Mouse (Mus musculus) hindbrain, embryonic 12.5 days (tissue): ENCODE data around the gene Lsm2. TPM values are rescaled to one million over a fixed set of nuclear protein-coding genes. Genes with fewer than 3 reads are reported as not detected.
"Not testable (repeated sequence)": the region's sequence is repeated elsewhere in the genome, so short reads cannot be mapped to it uniquely, and the experiment has no call there.

Source experiments
- ATAC-seq: fragments of 200-750 bp; cut with Nextera tagmentation; 2 replicates; pipeline ENCODE4 v1.8.0; 2017; ENCODE audit warnings: moderate TSS enrichment; ENCODE audit not compliant: low FRiP score
- H3K27ac ChIP-seq: fragments of 300-500 bp; sonication (generic); 2 replicates; pipeline ENCODE4 v1.5.1; 2016; ENCODE audit warnings: mild to moderate bottlenecking
- H3K27me3 ChIP-seq: fragments of 300-500 bp; sonication (generic); 2 replicates; pipeline ENCODE4 v1.6.1; 2016; ENCODE audit warnings: mild to moderate bottlenecking
- H3K36me3 ChIP-seq: fragments of 300-500 bp; sonication (generic); 2 replicates; pipeline ENCODE4 v1.6.1; 2016; ENCODE audit warnings: mild to moderate bottlenecking
- H3K4me1 ChIP-seq: fragments of 300-500 bp; sonication (generic); 2 replicates; pipeline ENCODE4 v1.6.1; 2016
- H3K4me2 ChIP-seq: fragments of 300-500 bp; sonication (generic); replicated peaks from 2 replicates; pipeline ENCODE4 v1.6.1; 2016; ENCODE audit warnings: mild to moderate bottlenecking
- H3K4me3 ChIP-seq: fragments of 300-500 bp; sonication (generic); 2 replicates; pipeline ENCODE4 v1.5.1; 2016; ENCODE audit warnings: mild to moderate bottlenecking
- H3K9ac ChIP-seq: fragments of 300-500 bp; sonication (generic); 2 replicates; pipeline ENCODE4 v1.6.1; 2016; ENCODE audit warnings: mild to moderate bottlenecking, moderate library complexity
- H3K9me3 ChIP-seq: fragments of 300-500 bp; sonication (generic); replicated peaks from 2 replicates; pipeline ENCODE4 v1.6.1; 2016; ENCODE audit warnings: mild to moderate bottlenecking
- WGBS: fragments of 180-500 bp; shearing (Covaris S2); methylation state at CpG from one replicate; pipeline ENCODE4 v1.1.7; 2016; 5-methylcytosine and 5-hydroxymethylcytosine counted together
- polyA plus RNA-seq: library from polyadenylated mRNA; unstranded; fragments of >200 nt; fragmentation: Nextera tagmentation; extraction: Ambion mirVana; gene quantifications from 2 replicates; pipeline ENCODE4 v1.2.1, GENCODE M21; 2016

The Lsm2 gene
- polyA plus RNA-seq, 1 experiment from 2014 or later = 158 TPM

GRCm38 (mm10) chr17:34959130-34959778, 22.4 kb upstream of the Lsm2 start, which contains the start of gene Hspa1b:
Gene Hspa1b (minus strand): TSS chr17:34959238.
- H3K4me3 ChIP-seq = peak within 1 kb of the TSS; percentile 45
- ATAC-seq = peak; percentile 92
- not testable (repeated sequence) for H3K9me3 ChIP-seq, H3K4me1 ChIP-seq, H3K36me3 ChIP-seq
- peaks cover 51% of the 10 kb centered on the region for H3K27me3 ChIP-seq
- peak within 1 kb of the TSS; percentile 77 for H3K4me2 ChIP-seq
- 0 out of 2 replicates have a peak within 1 kb of the TSS, but pooled peaks have one; percentile 59 for H3K9ac ChIP-seq
- peak within 1 kb of the TSS; percentile 78 for H3K27ac ChIP-seq
- WGBS = under 1% methylated on average over 32 of the region's 32 CpGs

- Histone ChIP-seq H3K27ac (0 out of 2 replicates have a peak overlapping the region, but pooled peaks have one; percentile 4), H3K27me3 (peaks cover 54% of the 10 kb centered on the region), H3K9ac (no peak overlapping the region), H3K4me3 (peak overlapping the region; percentile 45), H3K4me2 (peak overlapping the region; percentile 77), H3K9me3 (no peaks in the 10 kb centered on the region), H3K36me3 (no peaks in the 10 kb centered on the region), H3K4me1 (peaks cover 9% of the 10 kb centered on the region; the same call in 1 of the 2 replicates)
- no peak for ATAC-seq
- WGBS = 12% methylated on average over 12 of the region's 12 CpGs
Observed at GRCm38 (mm10) chr17:34959881-34960515, 21.7 kb upstream of the Lsm2 start.

- no peaks in the 10 kb centered on the region for H3K36me3 ChIP-seq
- H3K9ac ChIP-seq = no peak overlapping the region
- H3K4me1 ChIP-seq = peaks cover 9% of the 10 kb centered on the region; the same call in 1 of the 2 replicates
- H3K27me3 ChIP-seq = peaks cover 45% of the 10 kb centered on the region
- no peaks in the 10 kb centered on the region for H3K9me3 ChIP-seq
- no peak overlapping the region for H3K4me3 ChIP-seq
- H3K4me2 ChIP-seq = no peak overlapping the region
- H3K27ac ChIP-seq = no peak overlapping the region
- no peak for ATAC-seq
Observed at GRCm38 (mm10) chr17:34960702-34961493, 20.8 kb upstream of the Lsm2 start.

- no peak for ATAC-seq
- 23% methylated on average over 3 of the region's 3 CpGs for WGBS
- Histone ChIP-seq H3K4me3 (no peak overlapping the region), H3K9me3 (no peaks in the 10 kb centered on the region), H3K4me1 (peaks cover 9% of the 10 kb centered on the region; the same call in 1 of the 2 replicates), H3K4me2 (no peak overlapping the region), H3K36me3 (no peaks in the 10 kb centered on the region), H3K9ac (no peak overlapping the region), H3K27me3 (peaks cover 37% of the 10 kb centered on the region), H3K27ac (no peak overlapping the region)
Observed at GRCm38 (mm10) chr17:34962125-34962524, 19.5 kb upstream of the Lsm2 start.

- no peak for ATAC-seq
- Histone ChIP-seq H3K9me3 (no peaks in the 10 kb centered on the region), H3K9ac (no peak overlapping the region), H3K4me1 (peaks cover 9% of the 10 kb centered on the region; the same call in 1 of the 2 replicates), H3K27me3 (peaks cover 44% of the 10 kb centered on the region), H3K4me3 (no peak overlapping the region), H3K4me2 (no peak overlapping the region), H3K36me3 (no peaks in the 10 kb centered on the region), H3K27ac (no peak overlapping the region)
- 79% methylated on average over 1 of the region's 1 CpGs for WGBS
Observed at GRCm38 (mm10) chr17:34962841-34963240, 18.8 kb upstream of the Lsm2 start.

GRCm38 (mm10) chr17:34964640-34965049, 17.0 kb upstream of the Lsm2 start:
- Histone ChIP-seq H3K27ac (no peak overlapping the region), H3K27me3 (peaks cover 62% of the 10 kb centered on the region), H3K9me3 (no peaks in the 10 kb centered on the region), H3K9ac (peak overlapping the region; percentile 10; the same call in 1 of the 2 replicates), H3K4me3 (no peak overlapping the region), H3K36me3 (no peaks in the 10 kb centered on the region), H3K4me1 (0 out of 2 replicates have a peak, but pooled peaks cover 6% of the 10 kb centered on the region), H3K4me2 (no peak overlapping the region)
- 18% methylated on average over 1 of the region's 1 CpGs for WGBS
- no peak for ATAC-seq

- no peak overlapping the region for H3K4me3 ChIP-seq
- 76% methylated on average over 5 of the region's 5 CpGs for WGBS
- H3K4me1 ChIP-seq = no peaks in the 10 kb centered on the region
- no peak overlapping the region for H3K9ac ChIP-seq
- H3K4me2 ChIP-seq = no peak overlapping the region
- peaks cover 66% of the 10 kb centered on the region for H3K27me3 ChIP-seq
- ATAC-seq = no peak
- H3K9me3 ChIP-seq = no peaks in the 10 kb centered on the region
- no peaks in the 10 kb centered on the region for H3K36me3 ChIP-seq
- no peak overlapping the region for H3K27ac ChIP-seq
Observed at GRCm38 (mm10) chr17:34965627-34966026, 16.0 kb upstream of the Lsm2 start.

- H3K4me1 ChIP-seq, H3K27ac ChIP-seq, H3K9ac ChIP-seq, H3K9me3 ChIP-seq, H3K36me3 ChIP-seq, H3K4me2 ChIP-seq, H3K4me3 ChIP-seq, ATAC-seq: not testable (repeated sequence)
- peaks cover 47% of the 10 kb centered on the region for H3K27me3 ChIP-seq
- WGBS = 71% methylated on average over 7 of the region's 11 CpGs
Observed at GRCm38 (mm10) chr17:34969822-34970221, 11.8 kb upstream of the Lsm2 start, which contains the start of gene Gm20481. Gene Gm20481 (plus strand): TSS chr17:34969912.

GRCm38 (mm10) chr17:34970850-34971249, 10.8 kb upstream of the Lsm2 start:
- H3K27me3 ChIP-seq = peaks cover 46% of the 10 kb centered on the region
- H3K4me2 ChIP-seq, ATAC-seq, H3K4me3 ChIP-seq, H3K36me3 ChIP-seq, H3K9ac ChIP-seq, H3K9me3 ChIP-seq, H3K27ac ChIP-seq, H3K4me1 ChIP-seq: not testable (repeated sequence)
- WGBS = 47% methylated on average over 21 of the region's 37 CpGs

GRCm38 (mm10) chr17:34971694-34972068, 10.0 kb upstream of the Lsm2 start:
- H3K27me3 ChIP-seq = peaks cover 46% of the 10 kb centered on the region
- not testable (repeated sequence) for H3K36me3 ChIP-seq, H3K9me3 ChIP-seq, H3K4me1 ChIP-seq, H3K9ac ChIP-seq, H3K27ac ChIP-seq
- H3K4me2 ChIP-seq = peak overlapping the region; percentile 74
- peak overlapping the region; percentile 37 for H3K4me3 ChIP-seq
- ATAC-seq = peak; percentile 53
- 1% methylated on average over 25 of the region's 43 CpGs for WGBS

GRCm38 (mm10) chr17:34972069-34972749, 9.5 kb upstream of the Lsm2 start, which contains the start of the genes Hspa1a and Hspa1l:
Gene Hspa1a (minus strand): TSS chr17:34972156.
Gene Hspa1l (plus strand): TSS chr17:34972703.
- Histone ChIP-seq H3K9ac (peak within 1 kb of the TSS; percentile 15; the same call in 1 of the 2 replicates), H3K4me3 (peak within 1 kb of the TSS; percentile 37), H3K27me3 (peaks cover 46% of the 10 kb centered on the region), H3K4me2 (peak within 1 kb of the TSS; percentile 74)
- not testable (repeated sequence) for H3K4me1 ChIP-seq, H3K27ac ChIP-seq, H3K9me3 ChIP-seq, H3K36me3 ChIP-seq
- under 1% methylated on average over 33 of the region's 33 CpGs for WGBS
- peak; percentile 93 for ATAC-seq
